Mouse (Mus musculus) heart, postnatal 0 days (tissue): ENCODE measurements around the gene Tbx2. TPM values are rescaled to one million over a fixed set of nuclear protein-coding genes. Genes with fewer than 3 reads are reported as not detected.

Source experiments
- ATAC-seq: fragments of 200-750 bp; cut with Nextera tagmentation; 2 replicates; pipeline ENCODE4 v1.8.0; 2017; ENCODE audit warnings: low read depth, moderate number of reproducible peaks, moderate library complexity; ENCODE audit not compliant: insufficient read depth
- DNase-seq: peaks from one replicate; pipeline ENCODE4 v3.0.0-alpha.2; 2016; ENCODE audit warnings: low spot score
- H3K27ac ChIP-seq: fragments of 300-500 bp; sonication (generic); 2 replicates; pipeline ENCODE4 v1.5.1; 2014; ENCODE audit warnings: low read depth, mild to moderate bottlenecking
- H3K27me3 ChIP-seq: fragments of 300-500 bp; sonication (generic); 2 replicates; pipeline ENCODE4 v1.6.1; 2014; ENCODE audit warnings: low read length, mixed read lengths; ENCODE audit not compliant: control insufficient read depth, insufficient read depth
- H3K36me3 ChIP-seq: fragments of 300-500 bp; sonication (generic); replicated peaks from 2 replicates; pipeline ENCODE4 v1.6.1; 2014; ENCODE audit warnings: low read length, mixed read lengths; ENCODE audit not compliant: control insufficient read depth, insufficient read depth
- H3K4me1 ChIP-seq: fragments of 300-500 bp; sonication (generic); 2 replicates; pipeline ENCODE4 v1.6.1; 2014; ENCODE audit warnings: antibody characterized with exemption; ENCODE audit not compliant: control insufficient read depth, insufficient read depth
- H3K4me2 ChIP-seq: fragments of 300-500 bp; sonication (generic); 2 replicates; pipeline ENCODE4 v1.6.1; 2014; ENCODE audit warnings: low read depth, mild to moderate bottlenecking, low read length, moderate library complexity
- H3K4me3 ChIP-seq: fragments of 300-500 bp; sonication (generic); 2 replicates; pipeline ENCODE4 v1.5.1; 2014; ENCODE audit warnings: low read depth, low read length
- H3K9ac ChIP-seq: fragments of 300-500 bp; sonication (generic); replicated peaks from 2 replicates; pipeline ENCODE4 v1.6.1; 2014; ENCODE audit warnings: low read depth, low read length, mixed read lengths
- H3K9me3 ChIP-seq: fragments of 300-500 bp; sonication (generic); replicated peaks from 2 replicates; pipeline ENCODE4 v1.6.1; 2016; ENCODE audit warnings: low read length; ENCODE audit not compliant: control insufficient read depth
- CTCF ChIP-seq: IDR thresholded peaks from 2 replicates; pipeline ENCODE4 v1.5.1; 2016; ENCODE audit warnings: antibody characterized with exemption, control low read depth, low read depth
- EP300 ChIP-seq: IDR thresholded peaks from 2 replicates; pipeline ENCODE4 v1.6.1; 2016; ENCODE audit warnings: antibody characterized with exemption, low read depth
- WGBS: fragments of 180-500 bp; shearing (Covaris S2); extraction: QIAGEN DNeasy Blood & Tissue Kit; methylation state at CpG from one replicate; pipeline ENCODE4 v1.1.7; 2014; 5-methylcytosine and 5-hydroxymethylcytosine counted together
- polyA plus RNA-seq: library from polyadenylated mRNA; unstranded; fragments of >200 nt; fragmentation: Nextera tagmentation; extraction: Ambion mirVana; gene quantifications from 2 replicates; pipeline ENCODE4 v1.2.1, GENCODE M21; 2015
- total RNA-seq: library from RNA; depleted of rRNA; stranded (reverse); fragments of >200 nt; gene quantifications from 2 replicates; pipeline ENCODE4 v1.2.3, GENCODE M21; 2014; ENCODE audit warnings: low replicate concordance

The Tbx2 gene
- total and polyA plus RNA-seq, 2 experiments from 2014 or later = 1.3 to 8.5 TPM

GRCm38 (mm10) chr11:85816471-85816870 lies 15.9 kb upstream of the Tbx2 start:
- 95% methylated on average over 5 of the region's 5 CpGs for WGBS
- no peaks in the 10 kb centered on the region for H3K9me3 ChIP-seq
- no peaks in the 10 kb centered on the region; the same call in 1 of the 2 replicates for H3K4me1 ChIP-seq
- DNase-seq = no peak
- H3K27me3 ChIP-seq = peaks cover 49% of the 10 kb centered on the region
- no peak overlapping the region for H3K9ac ChIP-seq
- H3K4me3 ChIP-seq = no peak overlapping the region
- ATAC-seq = no peak
- no peak overlapping the region for H3K27ac ChIP-seq
- no peak overlapping the region for H3K4me2 ChIP-seq
- no peaks in the 10 kb centered on the region for H3K36me3 ChIP-seq
- TF ChIP-seq EP300 (no peak), CTCF (no peak)

- no peak overlapping the region for H3K4me3 ChIP-seq
- no peaks in the 10 kb centered on the region for H3K36me3 ChIP-seq
- ATAC-seq = no peak
- no peak overlapping the region for H3K9ac ChIP-seq
- H3K9me3 ChIP-seq = no peaks in the 10 kb centered on the region
- H3K27ac ChIP-seq = no peak overlapping the region
- WGBS = 65% methylated on average over 3 of the region's 3 CpGs
- no peak for TF ChIP-seq CTCF
- TF ChIP-seq EP300 = no peak
- no peak overlapping the region for H3K4me2 ChIP-seq
- no peaks in the 10 kb centered on the region; the same call in 1 of the 2 replicates for H3K4me1 ChIP-seq
- H3K27me3 ChIP-seq = peaks cover 41% of the 10 kb centered on the region
- DNase-seq = no peak
Observed at GRCm38 (mm10) chr11:85818401-85818800, 13.9 kb upstream of the Tbx2 start.

- TF ChIP-seq CTCF = no peak
- TF ChIP-seq EP300 = no peak
- Histone ChIP-seq H3K27me3 (peaks cover 49% of the 10 kb centered on the region), H3K36me3 (no peaks in the 10 kb centered on the region), H3K27ac (no peak overlapping the region), H3K9me3 (no peaks in the 10 kb centered on the region), H3K4me1 (no peaks in the 10 kb centered on the region), H3K9ac (no peak overlapping the region), H3K4me2 (no peak overlapping the region), H3K4me3 (no peak overlapping the region)
- ATAC-seq (no peak), DNase-seq (no peak)
- 93% methylated on average over 3 of the region's 3 CpGs for WGBS
Observed at GRCm38 (mm10) chr11:85820959-85821358, 11.4 kb upstream of the Tbx2 start.

- Histone ChIP-seq H3K4me1 (no peaks in the 10 kb centered on the region), H3K9ac (no peak overlapping the region), H3K4me2 (no peak overlapping the region), H3K27ac (no peak overlapping the region), H3K9me3 (no peaks in the 10 kb centered on the region), H3K4me3 (no peak overlapping the region), H3K27me3 (peaks cover 52% of the 10 kb centered on the region), H3K36me3 (no peaks in the 10 kb centered on the region)
- no peak for DNase-seq
- TF ChIP-seq EP300 (no peak), CTCF (no peak)
- ATAC-seq = no peak
- WGBS = 80% methylated on average over 9 of the region's 9 CpGs
Observed at GRCm38 (mm10) chr11:85821659-85822058, 10.7 kb upstream of the Tbx2 start.

GRCm38 (mm10) chr11:85823181-85823580 lies 9.2 kb upstream of the Tbx2 start:
- WGBS = 11% methylated on average over 6 of the region's 6 CpGs
- Histone ChIP-seq H3K27ac (no peak overlapping the region), H3K4me1 (no peaks in the 10 kb centered on the region), H3K9me3 (no peaks in the 10 kb centered on the region), H3K27me3 (peaks cover 65% of the 10 kb centered on the region), H3K36me3 (no peaks in the 10 kb centered on the region), H3K4me3 (no peak overlapping the region), H3K4me2 (no peak overlapping the region), H3K9ac (no peak overlapping the region)
- TF ChIP-seq EP300 (no peak), CTCF (peak; percentile 96)
- ATAC-seq (peak; percentile 59), DNase-seq (no peak)

- ATAC-seq (no peak), DNase-seq (no peak)
- peaks cover 70% of the 10 kb centered on the region for H3K27me3 ChIP-seq
- H3K4me2 ChIP-seq = no peak overlapping the region
- no peaks in the 10 kb centered on the region for H3K4me1 ChIP-seq
- H3K27ac ChIP-seq = no peak overlapping the region
- WGBS = 86% methylated on average over 4 of the region's 4 CpGs
- H3K4me3 ChIP-seq = no peak overlapping the region
- no peak overlapping the region for H3K9ac ChIP-seq
- TF ChIP-seq EP300 (no peak), CTCF (no peak)
- H3K9me3 ChIP-seq = no peaks in the 10 kb centered on the region
- H3K36me3 ChIP-seq = no peaks in the 10 kb centered on the region
Observed at GRCm38 (mm10) chr11:85823794-85824193, 8.6 kb upstream of the Tbx2 start.
